Comparison of ENCODE assay signal across 36 mouse cellular contexts in genomic region chr11:91575406-91575805, GRCm38 (mm10). TPM values are rescaled to one million over a fixed set of nuclear protein-coding genes. Genes with fewer than 3 reads are reported as not detected.
DNase-seq lines count a peak whose midpoint lies in the region.
"Had no signal": no experiment of that assay in that cellular context is flagged by ENCODE, and none has a peak within 500 bp of the region (broad histone marks: within the 10 kb centered on the region; RNA-seq: fewer than 3 reads in every experiment).

No protein-coding gene starts in this region.

- H3K36me3 ChIP-seq in midbrain, embryonic 10.5 days: no peaks in the 10 kb centered on the region
- H3K36me3 ChIP-seq: embryonic facial prominence, embryonic 12.5 days; forebrain, embryonic 10.5 days; forebrain, embryonic 15.5 days; hindbrain, embryonic 15.5 days; liver, embryonic 12.5 days; midbrain, embryonic 15.5 days; neural tube, embryonic 15.5 days had no signal

- H3K4me1 ChIP-seq in midbrain, embryonic 10.5 days: no peaks in the 10 kb centered on the region
- H3K4me1 ChIP-seq: embryonic facial prominence, embryonic 12.5 days; forebrain, embryonic 10.5 days; forebrain, embryonic 15.5 days; hindbrain, embryonic 15.5 days; liver, embryonic 12.5 days; midbrain, embryonic 15.5 days; neural tube, embryonic 15.5 days had no signal

- 0 out of 2 replicates have a peak, but pooled peaks cover 4% of the 10 kb centered on the region for H3K9me3 ChIP-seq in midbrain, embryonic 10.5 days (replicated peaks)
- H3K9me3 ChIP-seq: embryonic facial prominence, embryonic 12.5 days; forebrain, embryonic 10.5 days; forebrain, embryonic 15.5 days; hindbrain, embryonic 15.5 days; midbrain, embryonic 15.5 days; neural tube, embryonic 15.5 days had no signal

- intact Hi-C loops in heart, postnatal 14 days (cut with DNase I): no loop called here
- intact Hi-C loops in heart, postnatal 25 days (cut with DNase I): no loop called here

- no peak overlapping the region for H3K27ac ChIP-seq in midbrain, embryonic 10.5 days (replicated peaks)
- H3K27ac ChIP-seq: embryonic facial prominence, embryonic 12.5 days; forebrain, embryonic 10.5 days; forebrain, embryonic 15.5 days; hindbrain, embryonic 15.5 days; layer of hippocampus, adult 2 months; liver, embryonic 12.5 days; macrophage; midbrain, embryonic 15.5 days; neural tube, embryonic 15.5 days had no signal

- H3K27me3 ChIP-seq in midbrain, embryonic 10.5 days (ENCODE audit: low read depth, poor library complexity, severe bottlenecking): no peaks in the 10 kb centered on the region
- H3K27me3 ChIP-seq: embryonic facial prominence, embryonic 12.5 days; forebrain, embryonic 15.5 days; hindbrain, embryonic 15.5 days; liver, embryonic 12.5 days; midbrain, embryonic 15.5 days; neural tube, embryonic 15.5 days had no signal

- peak; percentile 41 to 56 for DNase-seq in cerebellum, postnatal 14 days
- no peak for DNase-seq in cerebellum, adult 18-20 months
- DNase-seq in heart, postnatal 14 days: peak; percentile 13 to 31
- DNase-seq in heart, postnatal 25 days (ENCODE audit: low spot score): no peak
- DNase-seq in ovary, postnatal 10 days (ENCODE audit: low spot score): peak; percentile 21
- no peak for DNase-seq in ovary, adult 18-20 months (ENCODE audit: low spot score)
- DNase-seq in ovary, postnatal 14 days (ENCODE audit: low spot score): peak; percentile 22
- no peak for DNase-seq in midbrain, embryonic 10.5 days (ENCODE audit: low spot score)
- DNase-seq: adrenal gland, postnatal 25 days; cerebellum, adult 8-10 months; embryo, embryonic 11 days; kidney, adult 18-20 months; kidney, postnatal 36 days; liver, postnatal 0 days had no signal

- no peak overlapping the region for H3K4me3 ChIP-seq in midbrain, embryonic 10.5 days
- H3K4me3 ChIP-seq: embryonic facial prominence, embryonic 12.5 days; forebrain, embryonic 10.5 days; forebrain, embryonic 15.5 days; hindbrain, embryonic 15.5 days; layer of hippocampus, adult 2 months; liver, embryonic 12.5 days; midbrain, embryonic 15.5 days; neural tube, embryonic 15.5 days had no signal

- WGBS in midbrain, embryonic 10.5 days: 93% methylated on average over 8 of the region's 8 CpGs

RNA-seq across cellular contexts. Expression of gene Kif2b, which starts 2.0 kb away (rescaled TPM):
- not detected for total RNA-seq in heart, postnatal 14 days (2021)
- total RNA-seq in heart, postnatal 25 days (2021): not detected
- not detected in 2 replicates for polyA plus RNA-seq in midbrain, embryonic 10.5 days (2016; fragmentation: Nextera tagmentation; extraction: Ambion mirVana)
- total RNA-seq: adrenal gland, postnatal 25 days; gastrocnemius, postnatal 36 days; heart, adult 8-10 months; hematopoietic stem cell, adult 5-6 weeks; layer of hippocampus, adult 2 months; layer of hippocampus, postnatal 14 days; left cerebral cortex, adult 8-10 months; left cerebral cortex, postnatal 36 days had no signal
- polyA plus RNA-seq: brain, embryonic 14.5 days; embryonic facial prominence, embryonic 12.5 days; forebrain, embryonic 10.5 days; forebrain, embryonic 15.5 days; frontal cortex, adult 2 months; heart, embryonic 14.5 days; hindbrain, embryonic 15.5 days; intestine, embryonic 14.5 days; kidney, embryonic 16.5 days; limb, embryonic 14.5 days; liver, embryonic 12.5 days; liver, postnatal 0 days; lung, embryonic 16.5 days; macrophage; midbrain, embryonic 15.5 days; neural tube, embryonic 15.5 days had no signal

Comparison
In these comparisons a context has a peak if more than half of its experiments do, and no peak if none do; other contexts are left out.
1. DNase-seq: peak in cerebellum, postnatal 14 days (2 of 2), heart, postnatal 14 days (2 of 2), ovary, postnatal 10 days (single experiment) and ovary, postnatal 14 days (single experiment); none in cerebellum, adult 18-20 months (0 of 2), heart, postnatal 25 days (single experiment), ovary, adult 18-20 months (single experiment) and midbrain, embryonic 10.5 days (single experiment).